Mouse (Mus musculus) liver, embryonic 15.5 days (tissue): ENCODE data around the gene Uckl1. TPM values are rescaled to one million over a fixed set of nuclear protein-coding genes. Genes with fewer than 3 reads are reported as not detected.

Experiments used
- ATAC-seq: fragments of 200-750 bp; cut with Nextera tagmentation; 2 replicates; pipeline ENCODE4 v1.8.0; 2017; ENCODE audit warnings: moderate number of reproducible peaks, mild to moderate bottlenecking, moderate library complexity; ENCODE audit not compliant: insufficient read depth
- H3K27ac ChIP-seq: fragments of 300-500 bp; sonication (generic); replicated peaks from 2 replicates; pipeline ENCODE4 v1.5.1; 2015; ENCODE audit warnings: mild to moderate bottlenecking, inconsistent platforms
- H3K27me3 ChIP-seq: fragments of 300-500 bp; sonication (generic); 2 replicates; pipeline ENCODE4 v1.6.1; 2015; ENCODE audit warnings: mild to moderate bottlenecking, inconsistent platforms
- H3K36me3 ChIP-seq: fragments of 300-500 bp; sonication (generic); replicated peaks from 2 replicates; pipeline ENCODE4 v1.6.1; 2015; ENCODE audit warnings: moderate library complexity, mild to moderate bottlenecking, inconsistent platforms
- H3K4me1 ChIP-seq: fragments of 300-500 bp; sonication (generic); replicated peaks from 2 replicates; pipeline ENCODE4 v1.6.1; 2015; ENCODE audit warnings: inconsistent platforms
- H3K4me2 ChIP-seq: fragments of 300-500 bp; sonication (generic); 2 replicates; pipeline ENCODE4 v1.6.1; 2015; ENCODE audit warnings: moderate library complexity, mild to moderate bottlenecking, inconsistent platforms
- H3K4me3 ChIP-seq: fragments of 300-500 bp; sonication (generic); replicated peaks from 2 replicates; pipeline ENCODE4 v1.5.1; 2015; ENCODE audit warnings: mild to moderate bottlenecking, inconsistent platforms
- H3K9ac ChIP-seq: fragments of 300-500 bp; sonication (generic); 2 replicates; pipeline ENCODE4 v1.6.1; 2015; ENCODE audit warnings: moderate library complexity, mild to moderate bottlenecking, inconsistent platforms
- H3K9me3 ChIP-seq: fragments of 300-500 bp; sonication (generic); replicated peaks from 2 replicates; pipeline ENCODE4 v1.6.1; 2016; ENCODE audit warnings: inconsistent platforms
- WGBS: fragments of 180-500 bp; shearing (Covaris S2); methylation state at CpG from one replicate; pipeline ENCODE4 v1.1.7; 2015; ENCODE audit warnings: mixed read lengths; ENCODE audit not compliant: insufficient replicate concordance; 5-methylcytosine and 5-hydroxymethylcytosine counted together
- polyA plus RNA-seq: library from polyadenylated mRNA; unstranded; fragments of >200 nt; fragmentation: Nextera tagmentation; extraction: Ambion mirVana; gene quantifications from 2 replicates; pipeline ENCODE4 v1.2.1, GENCODE M21; 2015

The Uckl1 gene
- polyA plus RNA-seq, 1 experiment from 2014 or later = 20.4 TPM

DNA sequence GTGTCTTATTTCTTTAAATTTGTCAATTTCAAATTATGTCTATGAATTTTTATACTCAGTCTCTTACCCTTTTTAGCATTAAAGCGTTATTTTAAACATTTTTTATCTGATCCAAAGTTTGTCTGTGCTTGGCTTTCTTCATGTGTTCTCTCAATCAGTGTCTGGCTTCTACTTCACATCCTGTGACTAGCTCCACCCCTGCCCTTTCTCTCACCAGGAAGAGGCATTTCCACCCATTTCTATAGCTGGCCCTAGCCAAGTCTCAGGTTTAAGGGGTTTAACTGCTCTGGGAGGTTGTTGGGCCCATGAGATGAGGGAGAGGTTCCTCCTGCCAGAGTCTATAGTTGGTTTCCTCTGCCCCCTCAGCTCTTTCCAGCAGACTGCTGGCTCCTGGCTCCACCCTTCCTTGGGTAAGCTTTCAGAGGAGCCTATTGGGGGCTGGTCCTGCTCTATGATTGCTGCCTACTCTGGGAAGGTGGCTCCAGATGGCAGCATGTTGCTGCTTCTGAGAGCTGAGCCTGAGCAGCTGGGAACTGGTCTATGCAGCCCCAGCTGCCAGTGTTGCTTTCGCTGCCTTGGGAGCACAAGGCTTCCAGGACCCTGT, 47.1 kb downstream of the Uckl1 start:
- ATAC-seq = peak; percentile 62
- Histone ChIP-seq H3K36me3 (peaks cover 10% of the 10 kb centered on the region), H3K4me2 (peak overlapping the region; percentile 17), H3K27ac (peak overlapping the region; percentile 73), H3K9me3 (no peaks in the 10 kb centered on the region), H3K27me3 (no peaks in the 10 kb centered on the region), H3K9ac (no peak overlapping the region), H3K4me1 (peaks cover 25% of the 10 kb centered on the region), H3K4me3 (no peak overlapping the region)
- 35% methylated on average over 2 of the region's 2 CpGs for WGBS

DNA sequence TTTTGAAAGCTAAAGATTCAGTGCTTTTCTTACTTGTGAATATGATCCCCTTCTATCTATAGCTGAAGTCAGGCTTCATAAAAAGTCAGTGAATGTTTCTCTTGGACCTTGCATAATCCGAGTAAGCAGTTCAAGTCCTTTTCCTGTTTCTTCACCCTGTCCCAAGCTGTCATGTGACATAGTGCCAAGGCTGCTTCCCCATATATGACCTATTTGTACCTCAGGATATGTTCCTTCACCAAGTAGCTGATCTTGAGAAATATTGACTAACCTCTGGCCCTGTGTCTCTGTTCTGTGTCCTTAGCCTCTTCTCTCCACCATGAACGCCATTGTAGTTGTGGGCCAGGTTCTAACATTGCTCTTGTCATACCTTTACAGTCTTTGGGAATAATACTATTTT, 48.3 kb downstream of the Uckl1 start:
- Histone ChIP-seq H3K36me3 (peaks cover 18% of the 10 kb centered on the region), H3K4me2 (no peak overlapping the region), H3K9ac (no peak overlapping the region), H3K9me3 (no peaks in the 10 kb centered on the region), H3K4me1 (peaks cover 25% of the 10 kb centered on the region), H3K27ac (peak overlapping the region; percentile 59), H3K27me3 (no peaks in the 10 kb centered on the region), H3K4me3 (no peak overlapping the region)
- peak; percentile 31; the same call in 1 of the 2 replicates for ATAC-seq
- 66% methylated on average over 2 of the region's 2 CpGs for WGBS

DNA sequence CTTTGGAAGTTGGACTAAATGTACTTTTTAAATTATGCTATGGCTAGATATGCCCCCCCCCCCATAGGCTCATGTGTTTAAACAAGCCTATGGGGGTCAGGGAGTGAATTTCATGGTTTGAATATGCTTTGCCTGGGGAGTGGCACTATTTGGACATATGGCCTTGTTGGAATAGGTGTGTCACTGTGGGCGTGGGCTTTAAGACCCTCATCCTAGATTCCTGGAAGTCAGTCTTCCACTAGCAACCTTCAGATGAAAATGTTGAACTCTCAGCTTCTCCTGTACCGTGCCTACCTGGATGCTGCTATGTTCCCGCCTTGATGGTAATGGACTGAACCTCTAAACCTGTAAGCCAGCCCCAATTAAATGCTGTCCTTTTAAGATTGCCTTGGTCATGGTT, 52.1 kb downstream of the Uckl1 start:
- Histone ChIP-seq H3K27ac (no peak overlapping the region), H3K27me3 (no peaks in the 10 kb centered on the region), H3K4me3 (no peak overlapping the region), H3K9me3 (no peaks in the 10 kb centered on the region), H3K4me1 (peaks cover 13% of the 10 kb centered on the region), H3K9ac (no peak overlapping the region), H3K4me2 (no peak overlapping the region), H3K36me3 (peaks cover 39% of the 10 kb centered on the region)
- no peak for ATAC-seq
- WGBS = 77% methylated on average over 3 of the region's 3 CpGs

DNA sequence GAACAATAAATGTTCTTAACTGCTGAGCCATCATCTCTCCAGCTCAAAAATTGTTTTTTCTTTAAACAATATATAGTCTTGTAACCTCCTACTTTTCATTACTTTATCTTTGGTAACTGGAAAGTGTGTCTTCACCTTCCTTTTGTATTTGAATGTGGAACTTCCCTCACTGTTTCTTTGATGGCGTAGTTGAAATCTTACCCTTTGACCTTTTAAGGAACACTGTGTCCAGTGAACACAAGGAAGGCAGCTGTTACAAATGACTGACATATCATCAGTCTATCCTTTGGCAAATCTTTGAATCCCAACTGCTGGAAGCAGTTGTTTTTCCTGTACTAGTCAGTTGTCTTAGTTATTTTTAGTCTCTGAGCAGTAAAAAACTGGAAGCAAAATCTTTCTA, 55.6 kb downstream of the Uckl1 start:
- H3K27ac ChIP-seq = no peak overlapping the region
- H3K4me1 ChIP-seq = peaks cover 4% of the 10 kb centered on the region
- H3K27me3 ChIP-seq = no peaks in the 10 kb centered on the region
- no peak overlapping the region for H3K9ac ChIP-seq
- H3K36me3 ChIP-seq = peaks cover 48% of the 10 kb centered on the region
- no peak overlapping the region for H3K4me2 ChIP-seq
- no peak overlapping the region for H3K4me3 ChIP-seq
- ATAC-seq = no peak
- WGBS = 92% methylated on average over 1 of the region's 1 CpGs
- no peaks in the 10 kb centered on the region for H3K9me3 ChIP-seq

DNA sequence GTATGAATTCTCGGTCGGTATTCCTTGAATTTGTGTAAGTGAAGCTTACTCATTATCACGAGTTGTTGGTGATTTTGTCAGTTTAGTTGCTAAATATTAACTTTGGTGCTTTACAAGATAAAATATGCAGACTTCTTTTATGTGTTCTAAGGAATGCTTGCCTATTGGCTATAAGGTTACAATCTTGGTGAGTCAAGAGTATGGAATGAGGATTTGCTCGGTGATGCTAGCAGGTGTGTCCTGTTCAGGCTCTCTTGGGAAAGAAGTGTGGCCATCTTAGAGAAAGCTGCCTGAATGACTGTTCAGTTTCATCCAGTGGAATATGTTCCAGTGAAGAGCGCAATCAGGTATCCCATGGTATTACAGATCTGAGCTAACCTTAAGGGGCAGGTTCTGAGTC, 59.2 kb downstream of the Uckl1 start:
- H3K4me1 ChIP-seq = peaks cover 32% of the 10 kb centered on the region
- no peak overlapping the region for H3K27ac ChIP-seq
- no peaks in the 10 kb centered on the region for H3K27me3 ChIP-seq
- no peak for ATAC-seq
- H3K9me3 ChIP-seq = no peaks in the 10 kb centered on the region
- no peak overlapping the region for H3K4me2 ChIP-seq
- H3K9ac ChIP-seq = no peak overlapping the region
- no peak overlapping the region for H3K4me3 ChIP-seq
- H3K36me3 ChIP-seq = peaks cover 26% of the 10 kb centered on the region
- 79% methylated on average over 5 of the region's 5 CpGs for WGBS

DNA sequence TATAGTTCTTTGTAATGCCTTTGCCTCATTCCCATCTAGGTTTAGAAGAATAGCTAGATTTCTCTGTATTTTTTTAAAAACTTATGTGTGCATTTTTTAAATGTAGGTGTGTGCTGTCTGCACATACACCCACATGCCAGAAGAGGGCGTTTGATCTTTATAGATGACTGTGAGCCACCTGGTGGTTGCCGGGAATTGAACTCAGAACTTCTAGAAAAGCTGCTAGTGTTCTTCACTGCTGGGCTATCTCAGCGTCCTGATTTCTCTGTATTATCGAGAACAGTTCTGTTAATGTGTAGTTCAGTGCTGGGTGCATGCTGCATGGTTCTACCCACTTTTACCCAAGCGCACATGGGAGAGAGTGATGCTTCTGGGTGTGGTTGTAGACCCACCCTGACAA, 61.9 kb downstream of the Uckl1 start:
- Histone ChIP-seq H3K4me3 (peak overlapping the region; percentile 95), H3K9me3 (no peaks in the 10 kb centered on the region), H3K36me3 (peaks cover 11% of the 10 kb centered on the region), H3K4me1 (peaks cover 48% of the 10 kb centered on the region), H3K9ac (no peak overlapping the region), H3K27ac (peak overlapping the region; percentile 99; the same call in 1 of the 2 replicates), H3K4me2 (peak overlapping the region; percentile 80), H3K27me3 (no peaks in the 10 kb centered on the region)
- 40% methylated on average over 5 of the region's 5 CpGs for whole genome bisulfite sequencing
- ATAC-seq = no peak

DNA sequence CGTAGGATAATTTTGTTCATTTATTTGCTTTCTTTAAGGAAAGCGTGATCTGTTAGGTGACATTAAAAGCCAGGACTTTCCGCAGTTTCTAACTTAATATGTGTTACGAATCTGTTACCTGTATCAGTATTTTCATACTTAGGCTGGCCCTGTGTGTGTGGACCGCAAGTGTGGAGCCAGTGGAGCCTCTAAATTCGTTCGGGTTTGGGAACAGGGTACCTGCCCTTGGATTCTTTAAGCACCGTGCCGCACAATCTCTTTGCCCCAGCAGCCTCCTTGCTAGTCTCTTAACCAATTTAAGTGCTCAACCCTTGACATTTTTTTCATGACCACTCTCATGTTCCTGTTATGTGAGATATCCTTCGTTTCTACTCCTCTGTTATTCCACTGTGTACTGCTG, 63.2 kb downstream of the Uckl1 start:
- WGBS = 39% methylated on average over 10 of the region's 10 CpGs
- peak overlapping the region; percentile 95 for H3K4me3 ChIP-seq
- no peak for ATAC-seq
- no peaks in the 10 kb centered on the region for H3K27me3 ChIP-seq
- no peaks in the 10 kb centered on the region for H3K9me3 ChIP-seq
- H3K4me2 ChIP-seq = peak overlapping the region; percentile 80
- H3K27ac ChIP-seq = peak overlapping the region; percentile 99
- H3K9ac ChIP-seq = peak overlapping the region; percentile 95
- peaks cover 48% of the 10 kb centered on the region for H3K4me1 ChIP-seq
- H3K36me3 ChIP-seq = peaks cover 13% of the 10 kb centered on the region

DNA sequence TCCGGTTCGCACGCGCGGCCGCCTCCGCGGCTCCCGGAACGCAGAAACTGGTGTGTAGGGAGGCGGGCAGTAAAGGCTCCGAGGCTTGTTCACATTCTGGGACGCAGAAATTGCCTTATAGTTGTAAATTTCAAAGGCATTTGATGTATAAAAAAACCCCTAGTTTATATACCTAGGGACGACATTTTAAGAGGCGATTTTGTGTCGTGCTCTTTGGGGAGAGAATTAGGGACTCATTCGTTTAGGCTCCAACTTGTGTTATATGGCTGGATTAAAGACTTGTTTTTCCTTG, 63.8 kb downstream of the Uckl1 start:
- Histone ChIP-seq H3K27me3 (no peaks in the 10 kb centered on the region), H3K4me3 (peak overlapping the region; percentile 95), H3K4me1 (peaks cover 48% of the 10 kb centered on the region), H3K4me2 (peak overlapping the region; percentile 80), H3K36me3 (peaks cover 19% of the 10 kb centered on the region), H3K9ac (peak overlapping the region; percentile 95), H3K9me3 (no peaks in the 10 kb centered on the region), H3K27ac (peak overlapping the region; percentile 99)
- no peak for ATAC-seq
- WGBS = under 1% methylated on average over 17 of the region's 17 CpGs

DNA sequence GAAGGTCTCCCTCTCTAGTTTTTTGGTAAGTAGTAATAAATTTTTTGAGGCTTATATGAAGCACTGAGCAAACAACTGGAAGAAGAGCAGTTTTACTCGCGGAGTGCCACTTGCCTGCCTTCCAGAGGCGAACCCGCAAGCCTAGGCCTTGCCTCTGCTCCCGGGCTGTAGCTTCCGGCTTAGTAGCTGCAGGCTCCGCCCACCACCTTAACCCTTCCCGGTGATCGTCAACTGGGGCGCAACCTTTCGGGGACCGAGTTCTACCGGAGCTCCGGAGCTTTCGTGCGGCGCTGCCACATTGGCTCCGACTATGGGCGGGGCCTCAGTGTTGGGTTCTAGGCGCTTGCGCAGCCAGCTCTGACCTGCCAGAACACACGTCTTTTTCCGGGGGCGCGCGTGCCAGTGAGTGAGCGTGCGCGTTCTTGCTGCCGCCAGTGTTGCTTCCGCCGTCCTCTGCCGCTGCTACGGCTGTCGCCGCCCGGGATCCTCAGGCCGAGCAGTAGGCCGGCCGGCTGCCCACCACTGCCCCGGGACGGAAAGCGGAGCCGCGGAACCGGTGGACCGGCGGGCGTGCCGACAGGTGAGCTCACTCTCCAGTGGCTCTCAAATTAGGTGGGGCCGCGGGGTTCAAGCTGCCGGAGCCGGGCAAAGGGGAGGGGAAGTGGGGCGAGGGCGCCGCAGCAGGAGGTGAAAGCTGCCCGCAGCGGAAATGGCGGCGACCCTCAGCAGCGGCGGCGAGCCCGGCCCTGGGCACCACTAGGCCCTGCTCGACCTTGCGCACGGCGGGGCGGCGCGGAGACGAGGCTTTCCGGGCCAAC, 64.4 kb downstream of the Uckl1 start, which contains the start of gene Dnajc5:
Gene Dnajc5, plus strand, starts transcription at position 368 of the 818 bp plus-strand sequence.
- ATAC-seq = peak; percentile 95
- Histone ChIP-seq H3K27ac (peak within 1 kb of the TSS; percentile 99), H3K9ac (peak within 1 kb of the TSS; percentile 95), H3K4me1 (peaks cover 48% of the 10 kb centered on the region), H3K4me3 (peak within 1 kb of the TSS; percentile 95), H3K27me3 (no peaks in the 10 kb centered on the region), H3K9me3 (no peaks in the 10 kb centered on the region), H3K36me3 (peaks cover 23% of the 10 kb centered on the region), H3K4me2 (peak within 1 kb of the TSS; percentile 80)
- WGBS = under 1% methylated on average over 73 of the region's 74 CpGs

DNA sequence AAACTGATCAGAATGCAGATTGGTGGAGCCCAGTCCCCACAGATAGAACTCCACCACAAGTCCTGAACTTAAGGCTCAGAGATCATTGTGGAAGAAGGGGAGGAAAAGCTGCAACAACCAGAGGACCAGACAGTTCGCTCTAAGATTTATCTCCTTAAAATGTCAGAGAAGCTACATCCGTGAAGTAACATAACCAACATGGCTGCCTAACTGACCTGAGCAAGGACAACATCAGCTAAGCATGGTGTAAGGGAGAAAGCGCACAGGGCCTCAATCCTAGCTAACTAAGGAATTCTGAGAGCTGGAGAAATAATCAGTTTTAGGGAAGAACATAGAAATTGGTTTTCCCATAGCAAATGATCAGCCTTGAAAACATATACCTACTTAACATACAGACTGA, 65.5 kb downstream of the Uckl1 start:
- H3K4me2 ChIP-seq = peak overlapping the region; percentile 80
- H3K27ac ChIP-seq = peak overlapping the region; percentile 99
- peaks cover 34% of the 10 kb centered on the region for H3K36me3 ChIP-seq
- ATAC-seq = no peak
- H3K9me3 ChIP-seq = no peaks in the 10 kb centered on the region
- peak overlapping the region; percentile 95 for H3K4me3 ChIP-seq
- H3K27me3 ChIP-seq = no peaks in the 10 kb centered on the region
- H3K4me1 ChIP-seq = peaks cover 45% of the 10 kb centered on the region
- WGBS = 69% methylated on average over 3 of the region's 3 CpGs
- peak overlapping the region; percentile 95 for H3K9ac ChIP-seq
